Mouse (Mus musculus) kidney, embryonic 16.5 days (tissue): ENCODE data around the gene Gm37240. TPM values are rescaled to one million over a fixed set of nuclear protein-coding genes. Genes with fewer than 3 reads are reported as not detected.

ENCODE experiments used
- ATAC-seq: fragments of 200-750 bp; cut with Nextera tagmentation; 2 replicates; pipeline ENCODE4 v1.8.0; 2017; ENCODE audit warnings: moderate TSS enrichment; ENCODE audit not compliant: low FRiP score, low TSS enrichment
- H3K27ac ChIP-seq: fragments of 300-500 bp; sonication (generic); 2 replicates; pipeline ENCODE4 v1.5.1; 2014; ENCODE audit warnings: low read length
- H3K27me3 ChIP-seq: fragments of 300-500 bp; sonication (generic); 2 replicates; pipeline ENCODE4 v1.6.1; 2014; ENCODE audit warnings: low read length, control low read depth, mixed read lengths; ENCODE audit not compliant: insufficient read depth
- H3K36me3 ChIP-seq: fragments of 300-500 bp; sonication (generic); 2 replicates; pipeline ENCODE4 v1.6.1; 2014; ENCODE audit warnings: low read length, control low read depth, mixed read lengths; ENCODE audit not compliant: insufficient read depth
- H3K4me1 ChIP-seq: fragments of 300-500 bp; sonication (generic); 2 replicates; pipeline ENCODE4 v1.6.1; 2014; ENCODE audit warnings: low read length, control low read depth, mixed read lengths; ENCODE audit not compliant: insufficient read depth
- H3K4me2 ChIP-seq: fragments of 300-500 bp; sonication (generic); replicated peaks from 2 replicates; pipeline ENCODE4 v1.6.1; 2014; ENCODE audit warnings: low read depth, low read length
- H3K4me3 ChIP-seq: fragments of 300-500 bp; sonication (generic); 2 replicates; pipeline ENCODE4 v1.5.1; 2014; ENCODE audit warnings: mild to moderate bottlenecking, low read length
- H3K9ac ChIP-seq: fragments of 300-500 bp; sonication (generic); replicated peaks from 2 replicates; pipeline ENCODE4 v1.6.1; 2014; ENCODE audit warnings: low read length
- H3K9me3 ChIP-seq: fragments of 300-500 bp; sonication (generic); 2 replicates; pipeline ENCODE4 v1.6.1; 2016; ENCODE audit warnings: low read length, control low read depth
- WGBS: fragments of 180-500 bp; shearing (Covaris S2); extraction: QIAGEN DNeasy Blood & Tissue Kit; methylation state at CpG from one replicate; pipeline ENCODE4 v1.1.7; 2014; 5-methylcytosine and 5-hydroxymethylcytosine counted together
- polyA plus RNA-seq: library from polyadenylated mRNA; unstranded; fragments of >200 nt; fragmentation: Nextera tagmentation; extraction: Ambion mirVana; gene quantifications from 2 replicates; pipeline ENCODE4 v1.2.1, GENCODE M21; 2015

The Gm37240 gene
- polyA plus RNA-seq, 1 experiment from 2014 or later: 8.7 TPM

DNA sequence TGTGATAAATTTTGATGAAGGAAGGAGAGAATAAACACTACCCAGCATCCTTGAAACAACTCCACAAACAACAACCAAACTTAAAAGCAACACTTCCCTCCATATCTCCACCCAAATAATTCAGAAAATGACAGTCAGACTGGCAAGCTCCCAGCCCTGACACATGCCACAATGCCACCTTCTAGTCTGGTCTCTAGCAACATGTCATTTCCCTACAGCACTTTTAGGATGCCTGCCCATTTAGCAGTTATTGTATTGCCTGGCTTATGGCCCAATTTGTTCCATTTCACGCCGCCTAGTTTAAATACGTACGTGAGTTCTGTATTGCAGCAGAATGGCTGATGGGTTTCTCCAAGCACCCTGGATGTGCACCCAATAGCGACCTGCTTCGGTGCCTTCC, 111.2 kb downstream of the Gm37240 start:
- ATAC-seq: no peak
- Histone ChIP-seq H3K36me3 (no peaks in the 10 kb centered on the region), H3K4me3 (no peak overlapping the region), H3K4me1 (peaks cover 7% of the 10 kb centered on the region), H3K27ac (no peak overlapping the region), H3K27me3 (no peaks in the 10 kb centered on the region), H3K9ac (no peak overlapping the region), H3K4me2 (no peak overlapping the region; the same call in 1 of the 2 replicates), H3K9me3 (no peaks in the 10 kb centered on the region)
- 41% methylated on average over 6 of the region's 6 CpGs for WGBS

DNA sequence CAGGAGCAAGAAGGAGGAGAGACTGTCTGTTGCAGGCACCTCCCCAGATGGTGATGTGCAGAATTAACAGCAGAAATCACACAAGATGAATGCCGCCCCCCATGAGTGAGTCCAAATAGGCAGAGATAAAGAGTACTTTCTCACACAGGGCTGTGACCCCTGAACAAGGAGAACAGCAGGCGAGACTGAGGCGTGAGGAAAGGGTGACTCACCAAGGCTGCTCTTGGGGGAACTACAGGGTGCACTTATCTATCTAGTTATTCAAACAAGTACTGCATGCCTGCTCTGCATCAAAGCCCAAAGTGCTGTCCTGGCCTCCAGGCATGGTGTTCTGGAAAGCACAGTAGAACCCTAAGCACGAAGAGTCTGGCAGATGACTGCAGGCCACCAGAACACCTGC, 113.4 kb downstream of the Gm37240 start:
- H3K9ac ChIP-seq: no peak overlapping the region
- no peak overlapping the region for H3K4me3 ChIP-seq
- H3K36me3 ChIP-seq: no peaks in the 10 kb centered on the region
- no peaks in the 10 kb centered on the region for H3K27me3 ChIP-seq
- no peak overlapping the region for H3K4me2 ChIP-seq
- 72% methylated on average over 4 of the region's 4 CpGs for WGBS
- peaks cover 7% of the 10 kb centered on the region for H3K4me1 ChIP-seq
- no peaks in the 10 kb centered on the region for H3K9me3 ChIP-seq
- ATAC-seq: no peak
- no peak overlapping the region for H3K27ac ChIP-seq

DNA sequence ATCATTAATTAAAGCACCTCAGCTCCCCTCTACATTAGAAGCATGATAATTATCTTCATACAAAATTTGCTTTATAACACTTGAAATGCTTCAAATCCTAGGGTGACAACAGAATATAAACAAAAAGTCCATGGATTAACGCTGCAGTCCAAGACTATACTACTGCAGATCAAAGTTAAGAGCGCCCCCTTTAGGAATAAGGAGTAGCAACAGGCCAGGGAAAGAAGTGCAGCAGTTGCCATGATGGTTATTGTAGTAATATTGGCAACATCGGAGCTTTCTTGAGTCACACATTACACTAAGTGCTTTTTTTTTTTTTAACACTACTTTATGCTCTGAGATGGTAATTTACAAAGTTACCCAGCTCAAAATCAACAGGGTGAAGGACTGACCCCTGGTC, 113.9 kb downstream of the Gm37240 start:
- H3K4me1 ChIP-seq: peaks cover 7% of the 10 kb centered on the region
- no peaks in the 10 kb centered on the region for H3K9me3 ChIP-seq
- WGBS: 50% methylated on average over 3 of the region's 3 CpGs
- H3K27ac ChIP-seq: no peak overlapping the region
- no peaks in the 10 kb centered on the region for H3K27me3 ChIP-seq
- H3K4me2 ChIP-seq: no peak overlapping the region
- H3K36me3 ChIP-seq: no peaks in the 10 kb centered on the region
- no peak overlapping the region for H3K4me3 ChIP-seq
- no peak overlapping the region for H3K9ac ChIP-seq
- ATAC-seq: no peak

- no peak overlapping the region for H3K27ac ChIP-seq
- 0 out of 2 replicates have a peak, but pooled peaks cover 4% of the 10 kb centered on the region for H3K4me1 ChIP-seq
- H3K4me2 ChIP-seq: no peak overlapping the region
- no peak for ATAC-seq
- H3K9me3 ChIP-seq: no peaks in the 10 kb centered on the region
- H3K36me3 ChIP-seq: no peaks in the 10 kb centered on the region
- WGBS: 34% methylated on average over 7 of the region's 7 CpGs
- H3K9ac ChIP-seq: no peak overlapping the region
- no peaks in the 10 kb centered on the region for H3K27me3 ChIP-seq
- no peak overlapping the region for H3K4me3 ChIP-seq
These were observed 122.4 kb downstream of the Gm37240 start for GRCm38 (mm10) chr3:85764937-85765337.

DNA sequence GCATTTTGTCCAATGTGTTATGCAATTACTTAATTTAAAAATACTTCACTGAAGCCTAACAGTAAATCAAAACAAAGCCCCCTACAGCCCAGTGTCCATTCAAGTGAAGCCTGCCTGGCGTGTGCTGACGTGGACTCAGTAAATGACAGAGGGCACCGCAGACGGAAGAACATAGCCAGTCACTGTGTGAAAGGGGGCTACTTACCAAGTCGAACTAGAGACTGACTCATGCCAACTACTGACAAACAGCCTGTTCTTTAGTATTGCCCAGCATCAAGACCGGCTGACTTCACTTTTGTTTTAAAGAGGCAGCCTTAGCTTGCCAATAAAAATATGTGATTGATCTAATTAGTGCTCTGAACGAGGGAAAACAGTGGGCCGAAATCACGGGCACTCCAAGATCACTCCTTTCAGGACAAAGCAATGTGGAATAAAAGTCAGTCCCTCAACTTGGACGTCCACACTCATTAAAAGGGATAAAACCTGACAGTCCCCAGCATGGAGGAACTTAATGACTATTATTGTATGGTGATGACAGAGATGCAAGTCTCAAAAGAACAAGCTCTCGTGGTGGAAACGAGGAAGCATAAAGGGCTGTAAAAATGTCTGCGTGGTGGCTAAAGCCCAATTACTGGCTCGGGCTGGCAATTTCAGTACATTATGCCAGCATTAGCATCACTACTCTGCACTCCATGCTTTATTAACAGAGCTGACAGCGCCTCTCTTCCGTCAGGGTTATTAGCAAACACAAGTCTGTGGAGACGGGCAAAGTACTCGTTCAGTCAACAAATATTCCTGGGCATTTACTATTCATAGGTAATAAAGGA, 123.1 kb downstream of the Gm37240 start:
- H3K27ac ChIP-seq: no peak overlapping the region
- no peaks in the 10 kb centered on the region for H3K27me3 ChIP-seq
- 52% methylated on average over 18 of the region's 18 CpGs for WGBS
- H3K9me3 ChIP-seq: no peaks in the 10 kb centered on the region
- H3K36me3 ChIP-seq: no peaks in the 10 kb centered on the region
- H3K4me2 ChIP-seq: no peak overlapping the region
- no peak overlapping the region for H3K9ac ChIP-seq
- ATAC-seq: no peak; the same call in 1 of the 2 replicates
- 0 out of 2 replicates have a peak, but pooled peaks cover 4% of the 10 kb centered on the region for H3K4me1 ChIP-seq
- no peak overlapping the region for H3K4me3 ChIP-seq

DNA sequence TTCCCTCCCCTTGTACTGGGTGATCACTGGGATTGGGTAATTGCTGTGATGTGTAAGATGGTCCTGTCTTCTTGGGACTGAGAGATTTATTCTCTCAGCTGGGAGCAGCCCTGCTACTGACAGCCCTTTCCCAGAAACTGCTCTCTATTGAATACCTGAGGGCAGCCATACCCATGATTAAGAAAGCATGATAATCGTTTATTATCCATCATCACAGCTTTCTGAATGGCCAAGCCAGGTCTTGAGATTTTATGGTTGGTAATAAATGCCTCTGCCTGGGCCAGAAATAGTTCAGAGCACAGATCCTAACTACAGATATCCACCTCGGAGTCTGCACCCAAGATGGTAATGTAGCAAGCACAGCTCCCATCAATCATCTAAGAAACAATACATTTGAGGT, 129.4 kb downstream of the Gm37240 start:
- Histone ChIP-seq H3K4me3 (no peak overlapping the region), H3K27ac (no peak overlapping the region), H3K36me3 (no peaks in the 10 kb centered on the region), H3K4me1 (no peaks in the 10 kb centered on the region), H3K9me3 (no peaks in the 10 kb centered on the region), H3K27me3 (no peaks in the 10 kb centered on the region), H3K9ac (no peak overlapping the region), H3K4me2 (no peak overlapping the region)
- ATAC-seq: no peak
- 37% methylated on average over 2 of the region's 2 CpGs for WGBS

GRCm38 (mm10) chr3:85757435-85757834, 129.9 kb downstream of the Gm37240 start:
- H3K9ac ChIP-seq: no peak overlapping the region
- ATAC-seq: no peak

GRCm38 (mm10) chr3:85749348-85749747, 138.0 kb downstream of the Gm37240 start:
- Histone ChIP-seq H3K27ac (no peak overlapping the region), H3K27me3 (no peaks in the 10 kb centered on the region), H3K4me2 (no peak overlapping the region), H3K9ac (no peak overlapping the region), H3K9me3 (no peaks in the 10 kb centered on the region), H3K4me1 (0 out of 2 replicates have a peak, but pooled peaks cover 3% of the 10 kb centered on the region), H3K36me3 (no peaks in the 10 kb centered on the region), H3K4me3 (no peak overlapping the region)
- WGBS: 50% methylated on average over 4 of the region's 4 CpGs
- 0 out of 2 replicates have a peak, but pooled peaks have one; percentile 39 for ATAC-seq

More at GRCm38 (mm10) chr3:85757435-85757834, 129.9 kb downstream of the Gm37240 start:
- Histone ChIP-seq H3K4me2 (no peak overlapping the region), H3K9me3 (no peaks in the 10 kb centered on the region), H3K4me3 (no peak overlapping the region), H3K36me3 (no peaks in the 10 kb centered on the region), H3K27ac (no peak overlapping the region), H3K27me3 (no peaks in the 10 kb centered on the region), H3K4me1 (no peaks in the 10 kb centered on the region)
- 81% methylated on average over 4 of the region's 4 CpGs for WGBS

- Histone ChIP-seq H3K27ac (no peak overlapping the region), H3K9ac (no peak overlapping the region), H3K27me3 (no peaks in the 10 kb centered on the region), H3K4me2 (no peak overlapping the region), H3K9me3 (no peaks in the 10 kb centered on the region), H3K4me1 (0 out of 2 replicates have a peak, but pooled peaks cover 3% of the 10 kb centered on the region), H3K36me3 (no peaks in the 10 kb centered on the region), H3K4me3 (no peak overlapping the region)
- peak; percentile 51; the same call in 1 of the 2 replicates for ATAC-seq
- WGBS: 33% methylated on average over 4 of the region's 4 CpGs
These were observed 138.5 kb downstream of the Gm37240 start for GRCm38 (mm10) chr3:85748863-85749262.

GRCm38 (mm10) chr3:85746116-85746515, 141.2 kb downstream of the Gm37240 start:
- no peak for ATAC-seq

More at GRCm38 (mm10) chr3:85746116-85746515, 141.2 kb downstream of the Gm37240 start:
- Histone ChIP-seq H3K4me1 (0 out of 2 replicates have a peak, but pooled peaks cover 3% of the 10 kb centered on the region), H3K4me2 (no peak overlapping the region), H3K9ac (no peak overlapping the region), H3K9me3 (no peaks in the 10 kb centered on the region), H3K27ac (no peak overlapping the region), H3K27me3 (no peaks in the 10 kb centered on the region), H3K36me3 (no peaks in the 10 kb centered on the region), H3K4me3 (no peak overlapping the region)
- WGBS: 51% methylated on average over 4 of the region's 4 CpGs
